Mouse (Mus musculus) CH12.LX (cell line): ENCODE results near the gene Pitpnm3.

ENCODE experiments used
- CHD2 ChIP-seq: IDR thresholded peaks from 2 replicates; pipeline ENCODE4 v1.6.1; 2011; ENCODE audit warnings: low read length, improper control_type of control experiment
- CTCF ChIP-seq, 2 experiments: IDR thresholded peaks in 1 of 2; conservative IDR thresholded peaks in 1 of 2; 2 replicates each; pipeline ENCODE4 v1.5.1; 2011 to 2012; ENCODE audit warnings: low read depth in 2 of 2, low read length in 2 of 2, improper control_type of control experiment in 1 of 2, inconsistent platforms in 1 of 2, mild to moderate bottlenecking in 1 of 2, moderate library complexity in 1 of 2
- EP300 ChIP-seq: IDR thresholded peaks from 2 replicates; pipeline ENCODE4 v1.6.1; 2011; ENCODE audit warnings: low read length, improper control_type of control experiment
- HCFC1 ChIP-seq: IDR thresholded peaks from 2 replicates; pipeline ENCODE4 v1.6.1; 2012; ENCODE audit warnings: low read depth, mild to moderate bottlenecking, inconsistent platforms, low read length, improper control_type of control experiment
- IRF4 ChIP-seq: IDR thresholded peaks from 2 replicates; pipeline ENCODE4 v1.6.1; 2014; ENCODE audit warnings: low read depth, mild to moderate bottlenecking, inconsistent platforms, low read length, improper control_type of control experiment
- MAFK ChIP-seq: IDR thresholded peaks from 2 replicates; pipeline ENCODE4 v1.6.1; 2011; ENCODE audit warnings: low read length, improper control_type of control experiment; ENCODE audit not compliant: insufficient replicate concordance
- MAZ ChIP-seq: IDR thresholded peaks from 2 replicates; pipeline ENCODE4 v1.6.1; 2012; ENCODE audit warnings: low read depth, mild to moderate bottlenecking, inconsistent platforms, low read length, improper control_type of control experiment, moderate library complexity
- MEF2A ChIP-seq: IDR thresholded peaks from 2 replicates; pipeline ENCODE4 v1.6.1; 2014; ENCODE audit warnings: low read depth, mild to moderate bottlenecking, inconsistent platforms, low read length, improper control_type of control experiment, borderline replicate concordance
- NELFE ChIP-seq: IDR thresholded peaks from 2 replicates; pipeline ENCODE4 v1.6.1; 2011; ENCODE audit warnings: low read depth, low read length, improper control_type of control experiment
- PAX5 ChIP-seq: IDR thresholded peaks from 2 replicates; pipeline ENCODE4 v1.6.1; 2012; ENCODE audit warnings: low read length, inconsistent platforms, mixed read lengths
- POLR2A ChIP-seq: IDR thresholded peaks from 2 replicates; pipeline ENCODE4 v1.6.1; 2011; ENCODE audit warnings: low read depth, mild to moderate bottlenecking, improper control_type of control experiment, low read length
- RCOR1 ChIP-seq: conservative IDR thresholded peaks from 2 replicates; pipeline ENCODE4 v1.6.1; 2012; ENCODE audit warnings: low read depth, mild to moderate bottlenecking, inconsistent platforms, low read length, improper control_type of control experiment
- ZNF384 ChIP-seq: IDR thresholded peaks from 2 replicates; pipeline ENCODE4 v1.6.1; 2012; ENCODE audit warnings: low read depth, low read length, improper control_type of control experiment, inconsistent platforms

DNA sequence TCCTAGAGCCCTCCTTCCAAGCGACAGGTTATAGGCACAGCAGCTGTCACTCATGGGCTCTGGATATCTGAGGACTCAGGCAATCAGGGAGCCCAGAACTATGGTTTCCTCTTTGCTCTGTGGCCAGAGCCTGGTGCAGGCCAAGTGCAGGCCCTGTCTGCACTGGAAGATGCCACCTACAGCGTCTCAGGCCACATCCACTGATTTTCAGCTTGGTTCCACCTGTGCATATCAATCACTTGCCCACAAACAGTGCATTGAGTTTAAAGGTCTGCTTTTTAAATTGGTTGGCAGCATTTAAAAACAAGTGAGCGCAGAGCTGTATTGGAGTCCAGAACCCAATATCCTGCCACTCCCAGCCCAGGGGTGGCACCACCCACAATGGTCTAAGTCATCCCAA, 103.0 kb downstream of the Pitpnm3 start:
- TF ChIP-seq CTCF (conservative IDR thresholded peaks at IDR 0.05 in 1 of 2, IDR thresholded peaks at IDR 0.05 in 1 of 2; ENCODE audit: low read depth in 2 of 2, low read length in 2 of 2) (no peak), EP300 (no peak), PAX5 (no peak), MEF2A (no peak), NELFE (no peak), IRF4 (no peak), POLR2A (no peak), HCFC1 (no peak), MAFK (no peak), MAZ (no peak), CHD2 (no peak), ZNF384 (no peak), RCOR1 (no peak)
